Mouse (Mus musculus) stomach, embryonic 14.5 days (tissue): ENCODE measurements around the gene Lin54. TPM values are rescaled to one million over a fixed set of nuclear protein-coding genes. Genes with fewer than 3 reads are reported as not detected.

Experiments used
- ATAC-seq: fragments of 200-750 bp; cut with Nextera tagmentation; 2 replicates; pipeline ENCODE4 v1.8.0; 2017; ENCODE audit warnings: low read depth, moderate TSS enrichment; ENCODE audit not compliant: insufficient number of reproducible peaks, insufficient read depth, low FRiP score
- H3K27ac ChIP-seq: fragments of 300-500 bp; sonication (generic); 2 replicates; pipeline ENCODE4 v1.5.1; 2014; ENCODE audit warnings: mild to moderate bottlenecking, low read length, moderate library complexity, mixed read lengths
- H3K27me3 ChIP-seq: fragments of 300-500 bp; sonication (generic); 2 replicates; pipeline ENCODE4 v1.6.1; 2014; ENCODE audit warnings: low read length, control low read depth, mixed read lengths; ENCODE audit not compliant: control insufficient read depth, insufficient read depth
- H3K36me3 ChIP-seq: fragments of 300-500 bp; sonication (generic); 2 replicates; pipeline ENCODE4 v1.6.1; 2014; ENCODE audit warnings: mild to moderate bottlenecking, control low read depth, low read length, moderate library complexity, mixed read lengths; ENCODE audit not compliant: control insufficient read depth, insufficient read depth
- H3K4me1 ChIP-seq: fragments of 300-500 bp; sonication (generic); 2 replicates; pipeline ENCODE4 v1.6.1; 2014; ENCODE audit warnings: low read length, control low read depth, mixed read lengths; ENCODE audit not compliant: control insufficient read depth, insufficient read depth
- H3K4me2 ChIP-seq: fragments of 300-500 bp; sonication (generic); replicated peaks from 2 replicates; pipeline ENCODE4 v1.6.1; 2014; ENCODE audit warnings: low read depth, low read length, control low read depth
- H3K4me3 ChIP-seq: fragments of 300-500 bp; sonication (generic); 2 replicates; pipeline ENCODE4 v1.5.1; 2014; ENCODE audit warnings: low read depth, low read length, control low read depth
- H3K9ac ChIP-seq: fragments of 300-500 bp; sonication (generic); replicated peaks from 2 replicates; pipeline ENCODE4 v1.6.1; 2014; ENCODE audit warnings: low read depth, mild to moderate bottlenecking, control low read depth, low read length, moderate library complexity, mixed read lengths
- H3K9me3 ChIP-seq: fragments of 300-500 bp; sonication (generic); 2 replicates; pipeline ENCODE4 v1.6.1; 2016; ENCODE audit warnings: low read depth, low read length, control low read depth; ENCODE audit not compliant: control insufficient read depth
- WGBS: fragments of 180-500 bp; shearing (Covaris S2); extraction: QIAGEN DNeasy Blood & Tissue Kit; methylation state at CpG from one replicate; pipeline ENCODE4 v1.1.7; 2014; 5-methylcytosine and 5-hydroxymethylcytosine counted together
- microRNA-seq: library from miRNA; unstranded; fragments of <30 nt; microRNA quantifications from one replicate; pipeline ENCODE4, GENCODE M21; 2016
- polyA plus RNA-seq: library from polyadenylated mRNA; unstranded; fragments of >200 nt; fragmentation: Nextera tagmentation; extraction: Ambion mirVana; gene quantifications from 2 replicates; pipeline ENCODE4 v1.2.1, GENCODE M21; 2014

Gene Lin54
- polyA plus RNA-seq, 1 experiment from 2014 or later = 16.1 TPM

DNA sequence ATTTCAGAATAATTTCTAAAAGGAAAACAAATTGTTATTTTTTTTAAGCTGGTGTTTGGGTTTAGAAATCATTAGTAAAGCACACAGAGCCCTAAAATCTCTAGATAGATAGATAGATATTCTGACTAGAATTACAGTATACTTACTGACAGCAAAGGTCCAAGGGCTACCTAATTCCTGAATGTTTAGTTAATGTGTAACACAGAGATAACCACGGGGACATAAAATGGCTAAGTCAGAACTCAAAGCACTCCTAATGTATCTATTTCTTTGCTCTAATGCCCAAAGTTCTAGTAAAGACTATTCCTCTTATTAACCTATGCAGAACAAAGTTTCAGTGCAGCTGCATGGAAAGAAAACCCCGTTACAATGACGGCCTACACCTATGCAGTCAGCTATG, 87.6 kb downstream of the Lin54 start:
- no peak overlapping the region for H3K9ac ChIP-seq
- peaks cover under 1% of the 10 kb centered on the region; the same call in 1 of the 2 replicates for H3K36me3 ChIP-seq
- 44% methylated on average over 3 of the region's 3 CpGs for whole genome bisulfite sequencing
- no peaks in the 10 kb centered on the region for H3K27me3 ChIP-seq
- H3K9me3 ChIP-seq = no peaks in the 10 kb centered on the region
- peaks cover 18% of the 10 kb centered on the region for H3K4me1 ChIP-seq
- no peak for ATAC-seq
- no peak overlapping the region; the same call in 1 of the 2 replicates for H3K4me2 ChIP-seq
- no peak overlapping the region for H3K27ac ChIP-seq
- H3K4me3 ChIP-seq = no peak overlapping the region

DNA sequence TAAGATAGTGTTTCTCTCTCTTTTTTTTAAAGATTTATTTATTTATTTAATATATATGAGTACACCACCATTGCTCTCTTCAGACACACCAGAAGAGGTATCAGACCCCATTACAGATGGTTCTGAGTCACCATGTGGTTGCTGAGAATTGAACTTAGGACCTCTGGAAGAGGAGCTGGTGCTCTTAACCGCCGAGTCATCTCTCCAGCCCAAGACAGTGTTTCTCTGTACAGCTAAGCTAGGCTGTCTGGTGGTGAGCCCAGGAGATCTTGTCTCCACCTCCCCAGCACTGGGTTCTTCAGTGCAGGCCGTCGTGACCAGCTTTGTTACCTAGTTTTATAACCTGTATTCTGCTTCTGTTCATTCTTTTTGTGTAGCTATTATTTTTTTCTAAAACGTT, 90.2 kb downstream of the Lin54 start:
- Histone ChIP-seq H3K4me1 (peaks cover 18% of the 10 kb centered on the region), H3K4me2 (no peak overlapping the region), H3K9me3 (no peaks in the 10 kb centered on the region), H3K9ac (no peak overlapping the region), H3K4me3 (no peak overlapping the region), H3K27ac (no peak overlapping the region), H3K27me3 (no peaks in the 10 kb centered on the region), H3K36me3 (peaks cover 22% of the 10 kb centered on the region; the same call in 1 of the 2 replicates)
- WGBS = 87% methylated on average over 5 of the region's 5 CpGs
- ATAC-seq = no peak

- Histone ChIP-seq H3K36me3 (peaks cover 38% of the 10 kb centered on the region), H3K27me3 (no peaks in the 10 kb centered on the region), H3K9ac (no peak overlapping the region), H3K27ac (no peak overlapping the region), H3K4me2 (no peak overlapping the region), H3K4me1 (peaks cover 12% of the 10 kb centered on the region), H3K4me3 (no peak overlapping the region), H3K9me3 (no peaks in the 10 kb centered on the region)
- ATAC-seq = no peak
- WGBS = 67% methylated on average over 5 of the region's 5 CpGs
Measured at GRCm38 (mm10) chr5:100408485-100408884, 92.0 kb downstream of the Lin54 start.

DNA sequence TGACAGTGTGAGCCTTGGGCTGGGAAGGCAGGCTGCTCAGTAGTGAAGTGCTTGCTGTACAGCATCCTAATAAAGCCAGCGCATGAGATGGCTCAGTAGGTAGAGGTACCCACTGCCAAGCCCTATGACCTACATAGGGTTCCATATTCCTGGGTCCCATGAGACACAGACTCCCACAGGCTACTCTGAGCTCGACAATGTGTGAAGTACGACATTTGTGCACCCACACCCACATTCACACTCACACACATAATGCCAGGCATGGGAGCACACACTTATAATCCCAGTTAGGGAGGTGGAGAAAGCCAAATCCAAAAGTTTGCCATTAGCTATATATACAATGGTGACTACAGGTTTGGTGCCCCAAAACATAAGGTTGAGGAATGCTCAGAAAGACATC, 103.7 kb downstream of the Lin54 start:
- Histone ChIP-seq H3K9ac (no peak overlapping the region), H3K4me3 (no peak overlapping the region), H3K27me3 (no peaks in the 10 kb centered on the region), H3K27ac (no peak overlapping the region), H3K9me3 (no peaks in the 10 kb centered on the region), H3K36me3 (peaks cover 75% of the 10 kb centered on the region), H3K4me2 (no peak overlapping the region), H3K4me1 (no peaks in the 10 kb centered on the region)
- ATAC-seq = no peak
- 98% methylated on average over 3 of the region's 3 CpGs for WGBS

GRCm38 (mm10) chr5:100393681-100394080, 106.8 kb downstream of the Lin54 start:
- Histone ChIP-seq H3K36me3 (peaks cover 81% of the 10 kb centered on the region), H3K9ac (no peak overlapping the region), H3K4me1 (no peaks in the 10 kb centered on the region), H3K27me3 (no peaks in the 10 kb centered on the region), H3K4me2 (no peak overlapping the region), H3K4me3 (no peak overlapping the region), H3K9me3 (no peaks in the 10 kb centered on the region), H3K27ac (no peak overlapping the region)
- WGBS = 90% methylated on average over 3 of the region's 3 CpGs
- no peak for ATAC-seq

GRCm38 (mm10) chr5:100392436-100392955, 107.9 kb downstream of the Lin54 start:
- H3K27ac ChIP-seq = no peak overlapping the region
- WGBS = 93% methylated on average over 20 of the region's 20 CpGs
- H3K9me3 ChIP-seq = no peaks in the 10 kb centered on the region
- no peak overlapping the region for H3K4me2 ChIP-seq
- H3K36me3 ChIP-seq = peaks cover 80% of the 10 kb centered on the region
- H3K9ac ChIP-seq = no peak overlapping the region
- H3K4me1 ChIP-seq = no peaks in the 10 kb centered on the region
- no peaks in the 10 kb centered on the region for H3K27me3 ChIP-seq
- ATAC-seq = no peak
- no peak overlapping the region for H3K4me3 ChIP-seq

Small RNAs within 50 kb of the gene (microRNA-seq; reads per million reads assigned to microRNA genes)
- gene Gm23222 = not detected

Other genes with a start within 250 kb of the Lin54 start
- gene Sec31a, start 84.4 kb downstream of the Lin54 start, polyA plus RNA-seq = 183 and 186 TPM in 2 replicates
- gene Cops4, start 17.7 kb upstream of the Lin54 start, polyA plus RNA-seq = 187 and 188 TPM in 2 replicates
- 148 and 159 TPM in 2 replicates for gene Plac8, start 71.6 kb upstream of the Lin54 start, polyA plus RNA-seq
- gene Coq2, start 174.5 kb upstream of the Lin54 start, polyA plus RNA-seq = 67.9 and 75.2 TPM in 2 replicates
- 4.9 and 6.5 TPM in 2 replicates for gene Hpse, start 219.1 kb upstream of the Lin54 start, polyA plus RNA-seq